Mouse (Mus musculus) liver, postnatal 0 days (tissue): ENCODE results near the gene Nav2.

Source experiments
- CTCF ChIP-seq: sonication (generic); IDR thresholded peaks from 2 replicates; pipeline ENCODE4 v1.5.1; 2016; ENCODE audit warnings: antibody characterized with exemption, low read depth
- EP300 ChIP-seq: IDR thresholded peaks from 2 replicates; pipeline ENCODE4 v1.6.1; 2016; ENCODE audit warnings: antibody characterized with exemption, low read depth, mild to moderate bottlenecking

DNA sequence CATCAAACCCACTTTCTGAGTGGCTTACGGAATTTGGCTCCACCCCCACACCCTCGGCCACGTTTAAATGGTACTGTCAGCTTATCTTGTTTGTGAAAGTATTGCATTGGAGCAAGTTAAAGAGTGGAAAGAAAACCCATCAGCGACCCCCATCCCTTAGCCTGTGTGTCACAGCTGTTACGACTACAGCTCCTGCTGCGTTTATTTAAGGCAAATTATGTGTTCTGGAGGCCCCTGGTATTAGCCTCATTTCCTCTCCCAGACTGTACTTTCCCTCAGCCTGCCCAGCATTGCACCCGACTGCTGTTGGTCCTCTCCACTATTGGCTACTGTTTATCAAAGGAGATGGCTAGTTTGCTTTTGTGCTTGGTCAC lies 569.4 kb downstream of the Nav2 start:
- TF ChIP-seq CTCF (no peak), EP300 (no peak)
